Mouse (Mus musculus) C2C12 (cell line): ENCODE data around the gene Mgme1. TPM values are rescaled to one million over a fixed set of nuclear protein-coding genes. Genes with fewer than 3 reads are reported as not detected.

ENCODE experiments used
- H3K27me3 ChIP-seq: one replicate; pipeline ENCODE4 v1.6.1; 2011; ENCODE audit not compliant: control insufficient read depth, insufficient read depth, insufficient read length
- H3K36me3 ChIP-seq: one replicate; pipeline ENCODE4 v1.6.1; 2011; ENCODE audit not compliant: control insufficient read depth, insufficient read depth
- H3K4me3 ChIP-seq: one replicate; pipeline ENCODE4 v1.5.1; 2011; ENCODE audit warnings: mild to moderate bottlenecking, control low read depth; ENCODE audit not compliant: poor library complexity, insufficient read depth, severe bottlenecking
- H3K79me2 ChIP-seq: one replicate; pipeline ENCODE4 v1.6.1; 2011; ENCODE audit not compliant: control insufficient read depth, insufficient read depth
- H3K79me3 ChIP-seq: one replicate; pipeline ENCODE4 v1.6.1; 2011; ENCODE audit warnings: low read depth, control low read depth
- H3ac ChIP-seq: one replicate; pipeline ENCODE3; 2011; ENCODE audit warnings: low read depth; ENCODE audit not compliant: control insufficient read depth, insufficient read length
- CEBPB ChIP-seq: IDR thresholded peaks from one replicate; pipeline ENCODE4 v1.6.1; 2011; ENCODE audit warnings: low read depth, mild to moderate bottlenecking, control low read depth, moderate library complexity
- CTCF ChIP-seq: IDR thresholded peaks from one replicate; pipeline ENCODE4 v1.5.1; 2011; ENCODE audit not compliant: control insufficient read depth, insufficient read depth, insufficient read length
- FOSL1 ChIP-seq: IDR thresholded peaks from one replicate; pipeline ENCODE4 v1.8.0; 2011; ENCODE audit warnings: mild to moderate bottlenecking, low read length; ENCODE audit not compliant: poor library complexity, insufficient read depth, severe bottlenecking
- MAX ChIP-seq: IDR thresholded peaks from one replicate; pipeline ENCODE4 v1.6.1; 2011; ENCODE audit warnings: mild to moderate bottlenecking, control low read depth
- MYOD1 ChIP-seq: IDR thresholded peaks from one replicate; pipeline ENCODE4 v1.6.1; 2011; ENCODE audit warnings: low read depth; ENCODE audit not compliant: control insufficient read depth, insufficient read length
- MYOG ChIP-seq: IDR thresholded peaks from one replicate; pipeline ENCODE4 v1.6.1; 2011; ENCODE audit not compliant: control insufficient read depth, insufficient read length; ENCODE audit errors: extremely low read depth
- USF1 ChIP-seq: IDR thresholded peaks from one replicate; pipeline ENCODE4 v1.6.1; 2011; ENCODE audit warnings: low read depth, mild to moderate bottlenecking, control low read depth, moderate library complexity
- polyA plus RNA-seq: library from polyadenylated mRNA; unstranded; fragments of >200 nt; fragmentation: generic; extraction: Trizol; gene quantifications from one replicate; pipeline ENCODE4 v1.2.1, GENCODE M21; 2012; ENCODE audit warnings: missing spikeins

Gene Mgme1
- polyA plus RNA-seq, 1 experiment: 6.2 TPM

DNA sequence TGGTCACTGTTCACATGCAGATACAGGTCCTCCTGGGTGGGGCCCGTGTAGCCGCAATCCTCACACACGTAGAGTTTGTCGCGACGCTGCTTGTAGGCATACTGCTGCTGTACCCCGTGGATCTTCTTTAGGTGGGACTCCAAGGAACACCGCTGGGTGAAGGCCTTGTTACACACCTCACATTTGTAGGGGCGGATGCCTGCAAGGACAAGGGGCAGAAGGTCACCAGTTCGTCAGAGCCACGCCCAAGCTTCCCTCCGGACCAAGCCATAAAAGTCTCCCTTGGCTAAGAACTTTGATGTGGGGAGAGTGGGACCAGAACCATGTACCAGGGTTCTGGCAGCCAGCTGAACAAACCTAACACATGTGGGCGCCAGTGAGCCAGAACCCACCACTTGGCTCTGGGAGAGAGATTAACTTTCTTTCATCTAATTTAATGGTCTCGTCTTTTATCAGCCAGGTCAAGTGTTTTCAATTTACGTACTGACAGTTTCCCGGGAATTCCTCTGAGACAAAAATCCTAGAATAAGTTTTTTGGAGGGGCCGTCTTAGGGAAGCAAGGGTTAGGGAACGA lies 35.3 kb downstream of the Mgme1 start:
- H3K79me2 ChIP-seq: no peaks in the 10 kb centered on the region
- no peak overlapping the region for H3ac ChIP-seq
- no peaks in the 10 kb centered on the region for H3K79me3 ChIP-seq
- H3K27me3 ChIP-seq: no peaks in the 10 kb centered on the region
- H3K36me3 ChIP-seq: no peaks in the 10 kb centered on the region
- TF ChIP-seq USF1 (no peak), CTCF (no peak), CEBPB (no peak), MAX (no peak), MYOG (no peak), MYOD1 (no peak), FOSL1 (no peak)
- H3K4me3 ChIP-seq: no peak overlapping the region

- Histone ChIP-seq H3K79me2 (no peaks in the 10 kb centered on the region), H3K27me3 (no peaks in the 10 kb centered on the region), H3K36me3 (no peaks in the 10 kb centered on the region), H3K79me3 (no peaks in the 10 kb centered on the region), H3K4me3 (no peak overlapping the region), H3ac (no peak overlapping the region)
- TF ChIP-seq MYOG (no peak), CTCF (no peak), CEBPB (no peak), MAX (no peak)
Measured at GRCm38 (mm10) chr2:144308561-144308960, 38.1 kb downstream of the Mgme1 start.

- no peak for TF ChIP-seq FOSL1
- TF ChIP-seq MAX: no peak
- no peak for TF ChIP-seq USF1
- no peak for TF ChIP-seq CEBPB
- TF ChIP-seq MYOD1: no peak
- no peak for TF ChIP-seq CTCF
- TF ChIP-seq MYOG: no peak
- H3K36me3 ChIP-seq: no peaks in the 10 kb centered on the region
- no peaks in the 10 kb centered on the region for H3K27me3 ChIP-seq
- no peak overlapping the region for H3K4me3 ChIP-seq
- H3ac ChIP-seq: no peak overlapping the region
- no peaks in the 10 kb centered on the region for H3K79me3 ChIP-seq
- no peaks in the 10 kb centered on the region for H3K79me2 ChIP-seq
Measured at GRCm38 (mm10) chr2:144310273-144310672, 39.8 kb downstream of the Mgme1 start.

DNA sequence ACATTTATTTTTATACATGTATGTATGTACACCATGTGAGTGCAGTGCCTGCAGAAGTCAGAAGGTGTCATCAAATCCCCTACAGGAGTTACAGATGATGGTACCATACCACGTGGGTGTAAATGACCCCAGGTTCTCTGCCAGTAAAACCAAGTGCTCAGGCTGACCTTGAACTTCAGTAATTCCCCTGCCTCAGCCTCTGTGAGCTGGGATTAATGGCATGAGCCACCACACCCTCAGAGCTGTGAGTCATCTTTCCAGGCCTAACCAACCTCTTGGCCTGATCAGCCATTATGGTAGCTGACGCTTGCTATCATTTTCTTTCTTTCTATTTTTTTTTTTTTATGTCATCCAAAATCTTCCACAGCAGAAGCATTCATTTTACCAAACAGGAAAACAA lies 40.9 kb downstream of the Mgme1 start:
- H3ac ChIP-seq: no peak overlapping the region
- no peaks in the 10 kb centered on the region for H3K79me3 ChIP-seq
- no peaks in the 10 kb centered on the region for H3K36me3 ChIP-seq
- TF ChIP-seq CTCF (no peak), MYOD1 (no peak), MAX (no peak), FOSL1 (no peak), CEBPB (no peak), MYOG (no peak), USF1 (no peak)
- H3K4me3 ChIP-seq: no peak overlapping the region
- no peaks in the 10 kb centered on the region for H3K79me2 ChIP-seq
- peaks cover 3% of the 10 kb centered on the region for H3K27me3 ChIP-seq

DNA sequence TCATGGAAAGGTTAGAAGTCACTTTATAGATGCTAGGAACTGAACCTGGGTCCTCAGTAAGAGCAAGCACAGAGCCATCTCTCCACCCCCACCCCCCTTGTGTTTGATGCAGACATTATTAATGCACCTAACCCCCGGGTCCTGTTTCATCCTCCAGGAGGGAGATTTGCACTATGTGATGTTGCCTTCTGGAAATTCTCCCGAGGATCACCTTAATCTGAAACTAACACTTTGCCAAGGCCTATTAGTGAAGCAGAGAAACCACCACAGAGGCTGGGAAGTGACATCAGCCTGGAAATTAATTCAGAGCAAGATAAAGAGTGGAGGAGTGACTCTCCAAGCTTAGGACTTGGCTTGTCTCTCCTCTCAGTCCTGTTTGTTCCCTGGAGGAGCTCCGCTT lies 53.8 kb downstream of the Mgme1 start:
- TF ChIP-seq MYOD1: no peak
- TF ChIP-seq CTCF: no peak
- TF ChIP-seq MYOG: no peak
- TF ChIP-seq USF1: no peak
- no peak for TF ChIP-seq FOSL1
- TF ChIP-seq CEBPB: no peak
- no peak for TF ChIP-seq MAX
- Histone ChIP-seq H3K36me3 (no peaks in the 10 kb centered on the region), H3K79me3 (no peaks in the 10 kb centered on the region), H3ac (no peak overlapping the region), H3K79me2 (no peaks in the 10 kb centered on the region), H3K4me3 (no peak overlapping the region), H3K27me3 (peaks cover 23% of the 10 kb centered on the region)

DNA sequence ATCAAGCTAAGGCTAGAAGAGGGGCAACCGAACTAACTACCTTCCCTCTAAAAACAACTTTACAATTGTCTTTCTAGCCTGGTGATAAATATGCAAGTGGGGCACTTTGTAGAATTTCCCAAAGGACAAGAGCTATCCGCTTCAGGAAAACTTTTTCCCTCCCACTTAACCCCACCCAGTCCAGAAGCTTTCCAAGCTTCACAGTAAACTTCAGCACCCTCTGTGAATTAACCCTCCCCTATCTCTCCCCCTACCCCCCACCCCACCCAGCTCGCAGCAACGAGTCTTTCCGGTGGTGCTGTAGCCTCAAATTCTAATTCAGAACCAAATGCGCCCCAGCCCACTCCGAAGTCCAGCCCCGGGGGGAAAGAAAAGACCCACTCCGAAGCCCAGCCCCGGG lies 59.0 kb downstream of the Mgme1 start:
- H3K27me3 ChIP-seq: peaks cover 51% of the 10 kb centered on the region
- H3K79me2 ChIP-seq: no peaks in the 10 kb centered on the region
- H3K4me3 ChIP-seq: no peak overlapping the region

More for the DNA sequence above, 59.0 kb downstream of the Mgme1 start:
- Histone ChIP-seq H3K36me3 (no peaks in the 10 kb centered on the region), H3ac (no peak overlapping the region), H3K79me3 (no peaks in the 10 kb centered on the region)
- TF ChIP-seq CTCF (no peak), MYOG (no peak), FOSL1 (no peak), USF1 (no peak), CEBPB (no peak), MAX (no peak), MYOD1 (no peak)
